Mouse (Mus musculus): Measurements from ENCODE around the gene Mafg. TPM values are rescaled to one million over a fixed set of nuclear protein-coding genes. Genes with fewer than 3 reads are reported as not detected.

Gene Mafg
- polyA plus RNA-seq (2014; fragmentation: Illumina TruSeq; extraction: RNeasy Lipid Tissue Mini Kit (QIAGEN cat#74804); ENCODE audit: low read depth, low replicate concordance), result 1.8 TPM

DNA sequence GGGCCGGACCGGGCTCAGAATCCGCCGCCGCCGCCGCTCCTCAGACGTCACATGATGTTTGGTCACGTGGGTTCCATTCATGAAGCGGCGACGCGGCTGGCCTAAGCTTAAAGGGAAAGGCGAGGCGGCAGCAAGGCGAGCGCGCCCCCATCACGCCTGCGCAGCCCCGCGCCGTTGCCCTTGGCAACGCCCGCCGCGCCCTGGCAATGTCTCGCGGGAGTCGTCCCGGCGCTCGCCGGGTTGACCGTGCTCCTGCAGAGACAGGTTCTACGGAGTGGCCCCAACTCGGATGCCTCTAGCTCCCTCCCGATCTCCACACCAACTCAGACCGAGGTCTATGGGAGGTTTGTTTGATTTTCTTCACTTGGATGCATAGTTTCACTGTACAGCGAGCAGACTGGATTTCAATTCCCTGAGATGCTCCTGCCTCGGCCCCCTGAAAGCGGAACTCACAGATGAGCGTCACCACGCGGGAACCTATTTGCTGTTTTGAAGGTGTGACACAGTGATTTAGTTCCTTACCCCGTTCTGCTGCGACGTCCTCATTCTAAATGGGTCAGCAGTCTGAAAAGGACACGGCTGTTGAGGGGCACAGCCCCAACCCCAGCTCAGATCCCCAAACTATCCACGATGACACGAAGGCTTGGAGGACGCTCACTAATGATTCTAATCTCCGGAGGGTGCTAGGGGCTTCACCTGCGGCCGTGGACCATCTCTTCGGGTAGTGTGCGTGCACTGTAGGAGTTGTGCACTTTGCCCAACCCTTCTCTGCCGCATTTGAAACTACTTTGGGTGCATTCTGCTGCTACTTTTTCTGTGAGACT lies at the start of gene Mafg:
TSS of gene Mafg (minus strand) at position 81 of the 824 bp plus-strand sequence.

GRCm38 (mm10) chr11:120672687-120673593 lies 39.5 kb upstream of the Mafg start, which contains the start of gene Aspscr1:
TSS of gene Aspscr1 (plus strand) at chr11:120672973.

GRCm38 (mm10) chr11:120661076-120661460 lies 27.7 kb upstream of the Mafg start, which contains the start of gene Notum:
TSS of gene Notum (minus strand) at chr11:120661175.

GRCm38 (mm10) chr11:120648001-120648476 lies 14.6 kb upstream of the Mafg start, which contains the start of gene Myadml2:
TSS of gene Myadml2 (minus strand) at chr11:120648158.

DNA sequence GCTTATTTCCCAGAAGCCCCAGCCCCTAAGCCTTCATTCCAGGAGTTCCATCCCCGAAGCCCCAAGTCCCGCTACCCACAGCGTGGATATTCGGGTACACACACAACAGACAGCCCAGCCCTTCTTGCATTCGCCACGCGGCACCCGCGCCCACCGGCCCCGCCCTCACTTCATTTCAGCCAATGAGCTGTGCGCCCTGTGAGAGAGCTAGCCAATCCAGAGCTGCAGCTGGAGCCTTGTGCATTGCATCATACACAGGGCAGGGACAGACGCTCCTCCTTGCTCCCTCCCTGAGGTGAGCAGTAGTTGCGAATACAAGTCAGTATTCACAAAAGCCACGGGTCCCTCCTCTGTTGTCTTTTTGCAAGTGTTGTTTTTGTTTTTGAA lies 10.2 kb upstream of the Mafg start, which contains the start of gene Pycr1:
TSS of gene Pycr1 (minus strand) at position 169 of the 387 bp plus-strand sequence.

GRCm38 (mm10) chr11:120625152-120625775 lies 8.1 kb downstream of the Mafg start, which contains the start of gene Sirt7:
TSS of gene Sirt7 (minus strand) at chr11:120625240.

DNA sequence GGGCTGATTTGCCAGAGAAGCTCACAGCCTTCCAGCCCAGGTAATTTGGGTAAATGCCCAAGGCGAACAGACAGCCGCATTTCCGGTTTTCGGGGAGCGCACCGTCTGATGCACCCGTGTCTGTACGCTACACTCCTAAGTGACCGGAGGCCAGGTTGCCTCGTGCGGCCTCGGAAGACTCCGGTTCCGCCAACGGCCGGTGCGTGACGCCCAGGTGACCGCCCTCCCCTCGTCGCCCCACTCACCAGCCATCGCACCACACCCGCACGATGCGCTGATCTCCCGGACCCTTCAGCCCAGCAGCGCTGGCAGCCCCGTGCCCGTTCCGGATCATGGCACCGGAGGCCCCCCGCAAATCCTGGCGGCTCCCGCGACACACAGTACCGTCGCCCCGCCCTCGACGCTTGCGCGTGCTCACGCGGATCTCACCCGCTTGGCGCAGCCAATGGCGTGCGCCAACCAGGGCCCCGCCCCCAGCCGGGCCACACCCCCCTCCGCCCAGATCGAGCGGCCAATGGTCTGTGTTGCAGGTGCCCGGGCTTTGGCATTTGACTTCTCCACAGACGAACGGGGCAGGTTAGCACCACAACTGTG lies 15.8 kb downstream of the Mafg start, which contains the start of gene Pcyt2:
TSS of gene Pcyt2 (minus strand) at position 418 of the 594 bp plus-strand sequence.

GRCm38 (mm10) chr11:120608241-120609034 lies 25.0 kb downstream of the Mafg start, which contains the start of gene Npb:
TSS of gene Npb (plus strand) at chr11:120608477.

GRCm38 (mm10) chr11:120598283-120598989 lies 35.0 kb downstream of the Mafg start, which contains the start of the genes Alyref and Anapc11:
TSS of gene Alyref (minus strand) at chr11:120598365.
TSS of gene Anapc11 (plus strand) at chr11:120598421.

DNA sequence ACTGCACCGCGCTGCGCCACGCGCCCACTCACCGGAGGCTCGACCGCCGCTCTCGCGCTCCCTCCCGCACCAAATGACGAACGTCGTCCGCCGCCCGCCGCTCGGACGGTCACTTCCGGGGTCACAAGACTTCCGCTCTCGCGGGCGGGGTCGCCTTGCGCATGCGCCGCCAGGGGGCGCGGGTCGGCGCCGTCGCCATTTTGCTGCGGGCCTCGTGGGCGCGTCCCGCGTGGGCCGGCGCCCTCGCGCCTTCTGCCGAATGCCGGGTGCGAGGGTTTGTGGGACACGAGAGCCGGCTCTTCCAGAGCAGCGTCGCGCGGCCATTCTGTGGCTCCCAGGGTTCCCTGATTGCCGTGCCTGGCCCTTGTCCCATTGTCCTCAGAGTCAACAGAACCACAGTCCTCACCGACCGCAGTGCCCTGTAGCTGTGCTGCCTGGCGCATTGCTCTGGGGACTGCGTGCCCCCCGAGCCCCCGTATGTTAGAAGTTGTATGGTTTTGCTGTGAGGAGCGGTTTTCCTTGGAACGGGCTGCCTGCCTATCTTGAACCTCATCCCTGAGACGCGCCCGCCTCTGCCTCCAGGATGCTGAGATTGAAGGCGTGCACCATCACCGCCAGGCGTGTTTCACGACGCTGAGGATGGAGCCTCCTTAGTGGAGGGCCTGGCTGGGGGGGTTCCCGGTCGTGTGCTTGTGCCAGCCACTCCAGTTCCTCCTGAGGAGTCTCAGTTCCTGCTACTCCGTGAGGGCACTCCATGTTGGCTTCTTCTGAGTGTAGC lies 51.7 kb downstream of the Mafg start, which contains the start of gene Arhgdia:
TSS of gene Arhgdia (minus strand) at position 135 of the 778 bp plus-strand sequence.

Other genes with a start within 250 kb of the Mafg start
- 35.9 TPM for gene Nploc4, start 195.9 kb downstream of the Mafg start, polyA plus RNA-seq (2014; fragmentation: Illumina TruSeq; extraction: RNeasy Lipid Tissue Mini Kit (QIAGEN cat#74804); ENCODE audit: low read depth, low replicate concordance)
- gene Tspan10, start 191.0 kb downstream of the Mafg start, polyA plus RNA-seq (2014; fragmentation: Illumina TruSeq; extraction: RNeasy Lipid Tissue Mini Kit (QIAGEN cat#74804); ENCODE audit: low read depth, low replicate concordance), result not detected
- gene Pde6g, start 180.1 kb downstream of the Mafg start, polyA plus RNA-seq (2014; fragmentation: Illumina TruSeq; extraction: RNeasy Lipid Tissue Mini Kit (QIAGEN cat#74804); ENCODE audit: low read depth, low replicate concordance), result 0.14 TPM
- gene Oxld1, start 175.5 kb downstream of the Mafg start, polyA plus RNA-seq (2014; fragmentation: Illumina TruSeq; extraction: RNeasy Lipid Tissue Mini Kit (QIAGEN cat#74804); ENCODE audit: low read depth, low replicate concordance), result not detected
- 6.0 TPM for gene Ccdc137, start 175.5 kb downstream of the Mafg start, polyA plus RNA-seq (2014; fragmentation: Illumina TruSeq; extraction: RNeasy Lipid Tissue Mini Kit (QIAGEN cat#74804); ENCODE audit: low read depth, low replicate concordance)
- 10.9 TPM for gene Arl16, start 166.0 kb downstream of the Mafg start, polyA plus RNA-seq (2014; fragmentation: Illumina TruSeq; extraction: RNeasy Lipid Tissue Mini Kit (QIAGEN cat#74804); ENCODE audit: low read depth, low replicate concordance)
- 3.0 TPM for gene Mrpl12, start 149.0 kb downstream of the Mafg start, polyA plus RNA-seq (2014; fragmentation: Illumina TruSeq; extraction: RNeasy Lipid Tissue Mini Kit (QIAGEN cat#74804); ENCODE audit: low read depth, low replicate concordance)
- 0.31 TPM for gene Slc25a10, start 141.8 kb downstream of the Mafg start, polyA plus RNA-seq (2014; fragmentation: Illumina TruSeq; extraction: RNeasy Lipid Tissue Mini Kit (QIAGEN cat#74804); ENCODE audit: low read depth, low replicate concordance)
- gene Gcgr, start 102.9 kb downstream of the Mafg start, polyA plus RNA-seq (2014; fragmentation: Illumina TruSeq; extraction: RNeasy Lipid Tissue Mini Kit (QIAGEN cat#74804); ENCODE audit: low read depth, low replicate concordance), result not detected
- gene Mcrip1, start 83.9 kb downstream of the Mafg start, polyA plus RNA-seq (2014; fragmentation: Illumina TruSeq; extraction: RNeasy Lipid Tissue Mini Kit (QIAGEN cat#74804); ENCODE audit: low read depth, low replicate concordance), result 3.2 TPM
- 2.5 TPM for gene Ppp1r27, start 82.5 kb downstream of the Mafg start, polyA plus RNA-seq (2014; fragmentation: Illumina TruSeq; extraction: RNeasy Lipid Tissue Mini Kit (QIAGEN cat#74804); ENCODE audit: low read depth, low replicate concordance)
- 41.5 TPM for gene P4hb, start 60.3 kb downstream of the Mafg start, polyA plus RNA-seq (2014; fragmentation: Illumina TruSeq; extraction: RNeasy Lipid Tissue Mini Kit (QIAGEN cat#74804); ENCODE audit: low read depth, low replicate concordance)
- gene Arhgdia, start 52.0 kb downstream of the Mafg start, polyA plus RNA-seq (2014; fragmentation: Illumina TruSeq; extraction: RNeasy Lipid Tissue Mini Kit (QIAGEN cat#74804); ENCODE audit: low read depth, low replicate concordance), result 5.0 TPM
- gene Alyref, start 35.2 kb downstream of the Mafg start, polyA plus RNA-seq (2014; fragmentation: Illumina TruSeq; extraction: RNeasy Lipid Tissue Mini Kit (QIAGEN cat#74804); ENCODE audit: low read depth, low replicate concordance), result 15.0 TPM
- gene Anapc11, start 35.2 kb downstream of the Mafg start, polyA plus RNA-seq (2014; fragmentation: Illumina TruSeq; extraction: RNeasy Lipid Tissue Mini Kit (QIAGEN cat#74804); ENCODE audit: low read depth, low replicate concordance), result 9.5 TPM
- not detected for gene Npb, start 25.1 kb downstream of the Mafg start, polyA plus RNA-seq (2014; fragmentation: Illumina TruSeq; extraction: RNeasy Lipid Tissue Mini Kit (QIAGEN cat#74804); ENCODE audit: low read depth, low replicate concordance)
- 6.7 TPM for gene Pcyt2, start 15.7 kb downstream of the Mafg start, polyA plus RNA-seq (2014; fragmentation: Illumina TruSeq; extraction: RNeasy Lipid Tissue Mini Kit (QIAGEN cat#74804); ENCODE audit: low read depth, low replicate concordance)
- 1.2 TPM for gene Sirt7, start 8.4 kb downstream of the Mafg start, polyA plus RNA-seq (2014; fragmentation: Illumina TruSeq; extraction: RNeasy Lipid Tissue Mini Kit (QIAGEN cat#74804); ENCODE audit: low read depth, low replicate concordance)
- 0.39 TPM for gene Pycr1, start 10.2 kb upstream of the Mafg start, polyA plus RNA-seq (2014; fragmentation: Illumina TruSeq; extraction: RNeasy Lipid Tissue Mini Kit (QIAGEN cat#74804); ENCODE audit: low read depth, low replicate concordance)
- not detected for gene Myadml2, start 14.6 kb upstream of the Mafg start, polyA plus RNA-seq (2014; fragmentation: Illumina TruSeq; extraction: RNeasy Lipid Tissue Mini Kit (QIAGEN cat#74804); ENCODE audit: low read depth, low replicate concordance)
- gene Notum, start 27.6 kb upstream of the Mafg start, polyA plus RNA-seq (2014; fragmentation: Illumina TruSeq; extraction: RNeasy Lipid Tissue Mini Kit (QIAGEN cat#74804); ENCODE audit: low read depth, low replicate concordance), result not detected
- gene Aspscr1, start 39.4 kb upstream of the Mafg start, polyA plus RNA-seq (2014; fragmentation: Illumina TruSeq; extraction: RNeasy Lipid Tissue Mini Kit (QIAGEN cat#74804); ENCODE audit: low read depth, low replicate concordance), result 4.5 TPM
- gene Cenpx, start 80.1 kb upstream of the Mafg start, polyA plus RNA-seq (2014; fragmentation: Illumina TruSeq; extraction: RNeasy Lipid Tissue Mini Kit (QIAGEN cat#74804); ENCODE audit: low read depth, low replicate concordance), result 2.4 TPM
- gene Lrrc45, start 80.3 kb upstream of the Mafg start, polyA plus RNA-seq (2014; fragmentation: Illumina TruSeq; extraction: RNeasy Lipid Tissue Mini Kit (QIAGEN cat#74804); ENCODE audit: low read depth, low replicate concordance), result 0.18 TPM
- gene Rac3, start 87.9 kb upstream of the Mafg start, polyA plus RNA-seq (2014; fragmentation: Illumina TruSeq; extraction: RNeasy Lipid Tissue Mini Kit (QIAGEN cat#74804); ENCODE audit: low read depth, low replicate concordance), result not detected
- not detected for gene Dcxr, start 93.7 kb upstream of the Mafg start, polyA plus RNA-seq (2014; fragmentation: Illumina TruSeq; extraction: RNeasy Lipid Tissue Mini Kit (QIAGEN cat#74804); ENCODE audit: low read depth, low replicate concordance)
- gene Cbr2, start 98.5 kb upstream of the Mafg start, polyA plus RNA-seq (2014; fragmentation: Illumina TruSeq; extraction: RNeasy Lipid Tissue Mini Kit (QIAGEN cat#74804); ENCODE audit: low read depth, low replicate concordance), result 0.66 TPM
- not detected for gene Hmga1b, start 129.2 kb upstream of the Mafg start, polyA plus RNA-seq (2014; fragmentation: Illumina TruSeq; extraction: RNeasy Lipid Tissue Mini Kit (QIAGEN cat#74804); ENCODE audit: low read depth, low replicate concordance)
- gene Rfng, start 150.6 kb upstream of the Mafg start, polyA plus RNA-seq (2014; fragmentation: Illumina TruSeq; extraction: RNeasy Lipid Tissue Mini Kit (QIAGEN cat#74804); ENCODE audit: low read depth, low replicate concordance), result 0.21 TPM
- gene Gps1, start 150.7 kb upstream of the Mafg start, polyA plus RNA-seq (2014; fragmentation: Illumina TruSeq; extraction: RNeasy Lipid Tissue Mini Kit (QIAGEN cat#74804); ENCODE audit: low read depth, low replicate concordance), result 39.3 TPM
- 9.6 TPM for gene Dus1l, start 162.8 kb upstream of the Mafg start, polyA plus RNA-seq (2014; fragmentation: Illumina TruSeq; extraction: RNeasy Lipid Tissue Mini Kit (QIAGEN cat#74804); ENCODE audit: low read depth, low replicate concordance)
- 0.92 TPM for gene Fasn, start 190.9 kb upstream of the Mafg start, polyA plus RNA-seq (2014; fragmentation: Illumina TruSeq; extraction: RNeasy Lipid Tissue Mini Kit (QIAGEN cat#74804); ENCODE audit: low read depth, low replicate concordance)